Mouse (Mus musculus): ENCODE measurements at regions not wholly inside any gene's neighbourhood (a gene's known extent, or its start where the extent isn't known, plus 50 kb on each side); places are given as distances from the start of the nearest gene placed in this dataset.

DNA sequence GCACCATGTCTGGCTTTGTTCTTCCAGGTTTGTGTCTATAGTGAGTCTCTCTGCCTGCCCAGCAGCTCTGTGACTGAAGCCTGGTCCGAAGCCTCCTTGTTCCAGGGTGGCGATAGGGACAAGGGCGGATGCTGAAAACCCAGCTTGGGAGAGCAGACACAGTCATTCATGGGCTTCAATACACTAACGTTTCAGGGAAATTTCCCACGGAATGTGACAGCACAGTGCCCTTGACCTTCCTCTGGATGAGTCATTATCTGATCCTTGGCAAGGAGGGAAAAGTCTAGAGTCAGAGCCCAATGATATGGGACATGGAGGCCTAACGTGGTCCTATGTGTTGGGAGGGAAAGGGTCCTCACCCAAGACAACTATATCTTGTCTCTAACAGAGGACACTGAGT is 298.1 kb upstream of the Kcnab2 start:
- TF ChIP-seq CTCF (IDR thresholded peaks at IDR 0.05; ENCODE audit: extremely low read depth, insufficient read length, insufficient replicate concordance, low read depth, low read length), result no peak
- TF ChIP-seq POLR2A (IDR thresholded peaks at IDR 0.05; ENCODE audit: low read depth, low read length), result no peak
